Mouse (Mus musculus): ENCODE measurements around the gene Igll1. TPM values are rescaled to one million over a fixed set of nuclear protein-coding genes. Genes with fewer than 3 reads are reported as not detected.

The Igll1 gene
- total RNA-seq (2021) = not detected
- long read RNA-seq, experiment 1 = 0 reads
- long read RNA-seq, experiment 2, partial matches to known transcripts = 0 of 1 reads
- long read RNA-seq, experiment 2, other reads (novel, unspliced or antisense) = 0 of 1 reads

DNA sequence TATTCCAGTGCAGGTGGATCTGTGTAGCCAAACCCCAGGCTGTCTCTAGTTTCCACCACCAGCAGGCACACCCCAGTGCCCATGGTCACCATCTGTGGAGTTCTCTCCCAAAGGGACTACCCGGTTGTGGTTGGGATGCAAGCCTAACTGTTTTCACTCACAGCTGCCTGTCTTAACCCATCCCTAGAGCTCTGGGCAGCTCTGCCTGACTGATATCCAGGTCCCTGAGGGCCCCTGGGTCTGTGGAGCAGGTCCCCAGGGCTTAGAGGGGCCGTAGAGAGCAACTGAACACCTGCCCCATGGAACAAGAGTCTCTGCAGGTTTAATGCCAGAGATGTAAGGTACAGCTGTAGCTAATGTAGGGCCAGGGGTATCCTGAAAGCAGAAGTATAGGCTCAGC lies at the start of gene Igll1:
Gene Igll1, minus strand, starts transcription at position 8 of the 400 bp plus-strand sequence.
- Histone ChIP-seq H3K27ac (no peak within 1 kb of the TSS), H3K4me3 (no peak within 1 kb of the TSS)
- DNase-seq (ENCODE audit: low spot score in 2 of 2) = no peak
- TF ChIP-seq CTCF (conservative IDR thresholded peaks at IDR 0.05) = no peak

DNA sequence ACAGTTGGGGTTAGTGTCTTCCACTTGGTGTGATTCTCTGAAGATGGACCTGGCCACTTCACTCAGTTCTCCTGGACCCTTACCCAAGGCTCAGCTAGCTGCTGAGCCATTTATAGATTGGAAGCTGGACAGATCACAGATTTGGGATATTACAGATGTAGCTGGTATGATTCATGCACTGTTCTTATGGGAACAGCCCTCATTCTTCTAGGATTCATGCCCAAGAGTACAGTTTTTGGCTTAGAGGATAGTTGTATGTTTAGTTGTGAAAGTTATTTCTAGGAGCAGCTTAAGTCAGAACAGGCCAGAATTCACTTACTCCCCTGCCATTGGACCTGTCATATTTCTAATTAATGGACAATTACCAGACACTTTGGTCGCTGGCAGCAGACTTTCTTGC lies 49.7 kb upstream of the Igll1 start:
- no peak for TF ChIP-seq CTCF (conservative IDR thresholded peaks at IDR 0.05)
- Histone ChIP-seq H3K27ac (peak overlapping the region; percentile 6; the same call in 1 of the 2 replicates), H3K4me3 (no peak overlapping the region)
- no peak for DNase-seq (ENCODE audit: low spot score in 2 of 2)

DNA sequence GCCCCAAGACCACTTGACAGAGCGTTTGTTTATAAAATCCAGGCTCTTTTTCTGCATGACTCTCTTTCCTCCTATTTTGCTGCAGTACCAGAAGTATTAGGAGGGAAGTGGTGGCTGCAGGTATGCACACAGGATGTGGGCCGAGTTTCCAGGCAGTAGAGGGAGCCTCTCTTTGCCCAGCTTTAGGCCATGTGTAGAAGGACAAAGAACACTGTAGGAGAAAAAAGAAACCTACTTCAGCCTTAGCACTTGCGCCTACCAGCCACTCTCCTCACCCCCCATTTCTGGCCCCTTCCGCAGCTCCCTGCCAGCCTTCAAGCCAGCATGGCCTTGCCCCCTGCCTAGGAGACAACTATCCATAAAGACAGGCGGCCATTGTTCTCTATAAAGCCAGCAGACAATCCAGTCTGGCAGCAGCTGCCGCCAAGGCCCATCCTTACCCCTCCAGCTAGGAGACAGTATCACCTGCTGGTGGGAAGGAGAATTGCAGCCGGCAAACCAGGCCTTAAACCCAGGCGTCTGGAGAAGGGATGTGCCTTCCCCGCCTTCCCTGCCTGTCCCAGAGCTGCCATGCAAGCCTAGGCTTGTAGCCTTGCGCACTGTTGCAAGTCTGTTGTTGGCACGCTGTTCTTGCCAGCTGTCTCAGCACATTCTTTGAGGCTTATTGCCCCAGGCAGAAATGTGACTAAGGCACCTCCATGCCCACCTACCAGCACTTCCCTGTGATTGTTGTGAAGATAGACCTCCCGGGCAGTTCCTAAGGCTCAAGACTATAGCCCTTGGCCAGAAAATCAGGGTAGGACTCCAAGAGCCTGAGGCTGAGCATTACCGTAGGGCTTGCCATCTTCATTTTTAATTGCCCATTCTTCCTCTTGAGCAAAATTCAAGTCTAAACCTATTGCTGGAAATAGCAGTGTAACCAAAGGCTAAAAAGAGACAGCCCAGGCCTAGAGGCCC lies 48.1 kb upstream of the Igll1 start:
- peak; percentile 99 for TF ChIP-seq CTCF (conservative IDR thresholded peaks at IDR 0.05)
- Histone ChIP-seq H3K27ac (peak overlapping the region; percentile 86), H3K4me3 (no peak overlapping the region)
- peak; percentile 76 to 82 for DNase-seq (ENCODE audit: low spot score in 2 of 2)

DNA sequence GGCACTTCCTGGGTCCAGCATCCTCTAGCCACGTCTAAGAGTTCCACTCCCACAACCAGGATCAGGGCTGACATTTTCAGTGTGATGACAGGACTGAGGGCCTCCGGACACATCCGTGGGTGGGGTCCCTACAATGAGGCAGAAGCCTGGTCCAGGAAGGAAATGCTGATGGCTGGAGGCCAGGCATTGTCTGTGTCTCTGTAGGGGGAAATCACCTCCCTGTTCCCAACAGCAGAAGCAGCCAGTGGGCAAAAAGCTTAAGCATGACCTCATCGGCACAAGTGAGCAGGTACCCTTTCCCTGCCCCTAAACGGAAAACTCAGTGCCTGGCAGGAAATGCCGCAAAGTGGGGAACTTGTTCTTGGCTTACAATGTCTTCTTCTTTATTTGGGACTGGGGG lies 44.0 kb upstream of the Igll1 start:
- Histone ChIP-seq H3K4me3 (no peak overlapping the region), H3K27ac (peak overlapping the region; percentile 82)
- no peak for TF ChIP-seq CTCF (conservative IDR thresholded peaks at IDR 0.05)
- no peak for DNase-seq (ENCODE audit: low spot score in 2 of 2)

DNA sequence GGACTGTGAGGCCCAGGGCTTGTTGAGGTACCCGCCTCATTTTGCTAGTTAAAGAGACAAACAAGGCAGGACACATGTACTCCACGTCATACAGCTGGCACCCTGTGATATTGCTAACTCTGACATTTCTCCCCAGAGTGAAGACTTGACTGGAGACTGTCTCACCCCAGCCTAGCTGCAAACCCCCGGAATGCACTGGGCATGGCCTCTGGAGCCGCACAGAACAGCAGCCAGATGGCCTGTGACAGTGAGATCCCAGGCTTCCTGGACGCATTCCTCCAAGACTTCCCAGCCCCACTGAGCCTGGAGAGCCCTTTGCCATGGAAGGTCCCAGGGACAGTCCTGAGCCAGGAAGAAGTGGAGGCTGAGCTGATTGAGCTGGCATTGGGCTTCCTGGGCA lies 39.4 kb upstream of the Igll1 start:
- TF ChIP-seq CTCF (conservative IDR thresholded peaks at IDR 0.05) = no peak
- no peak overlapping the region for H3K27ac ChIP-seq
- no peak for DNase-seq (ENCODE audit: low spot score in 2 of 2)
- H3K4me3 ChIP-seq = no peak overlapping the region

DNA sequence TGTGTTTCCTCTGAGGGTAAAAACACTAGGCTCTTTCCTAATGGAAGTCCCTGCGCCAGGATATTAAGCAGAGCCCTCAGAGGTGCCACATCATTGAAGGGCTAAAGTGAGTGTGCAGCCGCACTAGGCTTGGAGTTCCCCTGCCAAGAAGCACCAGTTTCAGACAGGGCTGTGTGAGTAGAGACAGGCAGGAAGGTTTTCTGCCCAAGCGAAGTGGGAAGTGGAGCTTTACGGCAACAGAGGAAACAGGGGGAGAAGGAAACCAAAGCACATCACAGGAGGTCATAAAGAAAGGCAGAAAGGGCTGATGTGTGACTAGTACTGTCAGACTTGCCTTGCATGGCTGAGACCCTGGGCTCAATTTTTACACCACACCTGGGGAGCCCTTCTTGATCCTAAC lies 38.5 kb upstream of the Igll1 start:
- Histone ChIP-seq H3K27ac (peak overlapping the region; percentile 28; the same call in 1 of the 2 replicates), H3K4me3 (no peak overlapping the region)
- TF ChIP-seq CTCF (conservative IDR thresholded peaks at IDR 0.05) = no peak
- no peak for DNase-seq (ENCODE audit: low spot score in 2 of 2)

DNA sequence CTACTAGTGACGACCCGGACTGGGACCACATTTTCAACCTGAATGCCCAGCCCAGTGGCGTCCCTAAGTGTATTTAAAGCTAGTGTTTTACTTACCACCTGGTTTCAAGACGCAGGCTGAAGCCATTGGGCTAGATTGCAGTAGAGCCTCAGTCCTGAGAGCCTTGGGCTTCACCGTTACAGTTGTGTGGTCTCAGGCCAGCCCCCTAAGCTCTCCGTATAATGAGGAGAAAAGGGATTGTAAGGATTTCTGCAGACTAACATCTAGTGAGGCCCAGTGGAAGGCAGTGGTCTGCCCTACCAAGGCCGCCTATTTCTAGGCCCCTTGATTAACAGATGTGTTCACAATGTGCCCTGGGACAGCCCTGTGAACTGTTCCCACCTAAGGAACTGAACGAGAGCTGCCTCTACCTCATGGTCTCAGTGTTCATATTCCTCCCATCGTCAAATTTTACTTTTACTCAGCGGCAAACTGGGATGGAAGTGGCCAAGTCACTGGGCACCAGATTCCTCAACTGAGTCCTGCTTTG lies 33.3 kb upstream of the Igll1 start:
- H3K4me3 ChIP-seq = peak overlapping the region; percentile 80
- no peak for DNase-seq (ENCODE audit: low spot score in 2 of 2)
- TF ChIP-seq CTCF (conservative IDR thresholded peaks at IDR 0.05) = no peak
- H3K27ac ChIP-seq = peak overlapping the region; percentile 91

DNA sequence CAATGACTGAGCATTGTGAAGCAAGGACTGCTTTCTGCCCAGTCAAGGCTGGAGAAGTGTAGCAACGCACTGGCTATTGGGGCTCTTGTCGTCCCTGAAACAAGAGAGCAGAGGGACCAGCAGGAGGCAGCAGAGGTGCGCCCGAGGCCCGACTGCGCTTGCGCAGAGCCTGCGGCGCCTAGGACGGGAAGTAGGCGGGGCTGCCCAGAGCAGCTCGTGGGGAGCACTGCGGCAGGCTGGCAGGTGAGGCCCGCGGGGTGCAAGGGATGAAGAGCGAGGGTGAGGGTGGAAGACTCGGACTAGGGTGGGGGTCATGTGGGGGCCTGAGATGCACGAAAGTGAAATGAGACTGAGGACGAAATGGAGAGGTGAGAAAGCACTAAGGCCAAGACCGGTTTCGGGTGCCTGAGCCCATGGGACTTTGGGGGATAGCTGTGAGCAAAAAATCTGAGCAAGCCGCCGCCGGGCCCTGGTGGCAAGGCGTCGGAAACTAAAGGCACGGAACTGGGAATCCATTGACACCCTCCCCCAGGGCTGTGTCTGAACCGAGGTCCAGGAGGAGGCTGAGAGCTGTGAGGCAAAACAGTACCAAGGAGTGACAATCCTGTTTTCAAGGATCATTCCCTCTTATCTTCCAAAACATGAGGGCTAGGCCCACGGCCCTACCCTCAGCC lies 32.7 kb upstream of the Igll1 start, which contains the start of gene Ppm1f:
Gene Ppm1f, plus strand, starts transcription at position 88 of the 674 bp plus-strand sequence.
- H3K4me3 ChIP-seq = peak within 1 kb of the TSS; percentile 80
- peak; percentile 95 to 98 for DNase-seq (ENCODE audit: low spot score in 2 of 2)
- H3K27ac ChIP-seq = peak within 1 kb of the TSS; percentile 91
- TF ChIP-seq CTCF (conservative IDR thresholded peaks at IDR 0.05) = peak; percentile 95

DNA sequence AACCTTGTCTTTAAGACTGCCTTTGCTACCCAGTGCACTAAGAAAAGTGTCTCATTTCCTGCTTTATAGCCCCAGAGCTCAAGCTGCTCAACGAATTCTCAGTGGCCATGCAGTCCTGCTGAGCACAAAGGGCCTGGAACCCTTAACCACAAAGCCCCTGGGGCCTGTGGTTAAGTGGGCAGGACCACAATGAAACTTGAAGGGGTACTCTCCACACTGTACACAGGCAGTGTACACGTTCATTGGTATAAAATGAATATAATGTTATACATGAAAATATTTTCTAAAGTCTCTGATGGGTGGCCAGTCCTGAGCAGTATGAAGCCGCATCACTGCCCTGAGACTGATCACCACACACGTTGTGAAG lies 32.2 kb upstream of the Igll1 start:
- TF ChIP-seq CTCF (conservative IDR thresholded peaks at IDR 0.05) = no peak
- DNase-seq (ENCODE audit: low spot score in 2 of 2) = no peak
- H3K4me3 ChIP-seq = no peak overlapping the region
- H3K27ac ChIP-seq = peak overlapping the region; percentile 91

DNA sequence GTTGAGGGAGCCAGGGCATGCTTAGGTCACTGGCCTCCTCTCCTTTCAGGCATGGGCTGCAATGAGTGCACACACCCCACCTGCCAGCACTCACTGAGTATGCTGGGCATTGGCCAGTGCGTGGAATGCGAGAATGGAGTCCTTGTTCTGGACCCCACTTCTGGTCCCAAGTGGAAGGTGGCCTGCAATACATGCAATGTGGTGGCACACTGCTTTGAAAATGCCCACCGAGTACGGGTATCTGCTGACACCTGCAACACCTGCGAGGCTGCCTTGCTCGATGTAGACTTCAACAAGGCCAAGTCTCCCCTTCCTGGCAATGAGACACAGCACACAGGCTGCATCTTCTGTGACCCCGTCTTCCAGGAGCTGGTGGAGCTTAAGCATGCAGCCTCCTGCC lies 28.6 kb upstream of the Igll1 start:
- no peak for TF ChIP-seq CTCF (conservative IDR thresholded peaks at IDR 0.05)
- no peak for DNase-seq (ENCODE audit: low spot score in 2 of 2)
- no peak overlapping the region for H3K4me3 ChIP-seq
- H3K27ac ChIP-seq = peak overlapping the region; percentile 43; the same call in 1 of the 2 replicates

DNA sequence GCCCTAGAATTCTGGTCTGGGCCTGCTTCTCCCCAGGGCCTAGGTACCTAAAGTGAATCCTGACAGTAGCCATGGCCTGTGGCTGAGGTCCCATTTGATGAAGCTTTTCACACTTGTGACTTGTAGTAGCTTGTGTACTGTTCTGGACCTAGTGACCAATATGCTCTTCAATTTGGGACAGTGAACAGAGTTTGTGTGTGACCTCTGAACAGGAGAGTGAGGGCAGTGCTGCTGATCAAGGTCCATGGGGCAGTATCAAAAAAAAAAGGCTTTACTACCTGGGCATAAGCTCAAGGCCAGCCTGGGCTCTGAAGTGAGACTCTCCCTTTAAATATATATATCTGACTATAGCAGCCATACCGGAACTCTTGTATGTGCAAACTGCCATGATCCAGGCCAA lies 24.6 kb upstream of the Igll1 start:
- DNase-seq (ENCODE audit: low spot score in 2 of 2) = no peak
- Histone ChIP-seq H3K27ac (no peak overlapping the region), H3K4me3 (no peak overlapping the region)
- no peak for TF ChIP-seq CTCF (conservative IDR thresholded peaks at IDR 0.05)

DNA sequence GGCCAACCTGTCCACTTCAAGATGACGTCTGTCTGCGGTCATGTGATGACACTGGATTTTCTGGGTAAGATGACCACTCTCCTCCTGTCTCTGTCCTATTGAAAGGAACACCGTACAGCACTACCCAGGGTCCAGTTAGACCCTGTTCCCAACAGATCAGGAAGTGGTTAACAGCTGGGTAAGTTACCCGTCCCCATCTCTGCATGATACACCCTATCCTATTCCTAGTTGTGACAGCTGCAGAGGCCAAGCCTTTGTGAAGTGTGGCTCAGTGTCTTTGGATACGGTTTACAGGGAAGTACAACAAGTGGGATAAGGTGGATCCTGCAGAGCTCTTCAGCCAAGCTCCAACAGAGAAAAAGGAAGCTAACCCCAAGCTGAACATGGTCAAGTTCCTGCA lies 15.2 kb upstream of the Igll1 start:
- H3K27ac ChIP-seq = no peak overlapping the region

More for the DNA sequence above, 15.2 kb upstream of the Igll1 start:
- DNase-seq (ENCODE audit: low spot score in 2 of 2) = no peak
- TF ChIP-seq CTCF (conservative IDR thresholded peaks at IDR 0.05) = no peak
- H3K4me3 ChIP-seq = no peak overlapping the region

Data from layer of hippocampus, adult 2 months (tissue).